Mouse (Mus musculus) CD4-positive, CD25-positive, alpha-beta regulatory T cell, adult 4 months (primary cell): ENCODE results near the gene Selenos. TPM values are rescaled to one million over a fixed set of nuclear protein-coding genes. Genes with fewer than 3 reads are reported as not detected.
"Not testable (repeated sequence)": the region's sequence is repeated elsewhere in the genome, so short reads cannot be mapped to it uniquely, and the experiment has no call there.

Experiments
- ATAC-seq: one replicate; pipeline ENCODE4 v1.8.0; 2017
- polyA plus RNA-seq, 2 experiments: library from polyadenylated mRNA; unstranded; fragments of 100-300 nt; shearing (Covaris generic); gene quantifications; one replicate each; pipeline ENCODE4 v1.2.1; 2017

Gene Selenos
- 100 to 1,000 TPM; 176 to 177 TPM for polyA plus RNA-seq

GRCm38 (mm10) chr7:66079364-66080230 is at the start of gene Selenos:
TSS of gene Selenos (plus strand) at chr7:66079649.
- ATAC-seq = peak; percentile 99

DNA sequence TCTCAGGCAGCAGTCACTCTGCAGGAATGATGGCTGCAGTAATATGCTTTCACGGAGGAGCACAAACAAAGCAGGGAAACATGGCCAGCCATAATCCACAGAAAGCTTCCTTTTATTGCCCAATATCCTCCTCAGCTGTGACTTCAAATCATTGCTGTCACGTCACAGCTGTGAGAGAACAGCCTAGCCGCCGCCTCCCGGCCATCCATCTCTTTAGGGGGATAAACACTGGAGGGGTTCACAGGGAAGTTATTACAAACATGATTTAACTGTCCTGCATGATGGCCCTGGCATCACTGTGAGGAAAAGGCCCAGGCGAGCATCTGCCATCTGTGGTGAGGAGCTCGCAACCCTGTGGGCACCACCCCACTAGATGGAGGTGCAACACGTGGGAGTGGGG is 42.6 kb upstream of the Selenos start:
- ATAC-seq = no peak

- no peak for ATAC-seq
Measured at GRCm38 (mm10) chr7:66038261-66038660, 41.2 kb upstream of the Selenos start.

DNA sequence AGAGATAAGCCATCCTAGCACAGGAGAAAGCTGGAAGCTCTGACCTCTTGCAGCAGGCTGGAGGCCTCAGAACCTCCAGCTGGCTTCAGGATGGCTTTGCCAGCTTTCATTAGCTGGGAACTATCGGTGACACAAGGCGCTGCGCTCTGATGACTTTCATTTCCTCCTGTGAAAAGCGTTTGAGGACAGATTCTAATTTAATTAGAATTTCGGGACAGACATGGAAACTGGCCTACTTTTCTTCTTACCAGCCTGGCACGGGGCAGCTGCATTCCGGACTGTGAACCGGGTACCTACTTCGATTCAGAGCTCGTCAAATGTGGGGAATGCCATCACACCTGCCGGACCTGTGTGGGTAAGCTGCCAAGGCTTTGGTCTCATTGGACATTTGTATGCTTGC is 40.7 kb upstream of the Selenos start:
- no peak for ATAC-seq

DNA sequence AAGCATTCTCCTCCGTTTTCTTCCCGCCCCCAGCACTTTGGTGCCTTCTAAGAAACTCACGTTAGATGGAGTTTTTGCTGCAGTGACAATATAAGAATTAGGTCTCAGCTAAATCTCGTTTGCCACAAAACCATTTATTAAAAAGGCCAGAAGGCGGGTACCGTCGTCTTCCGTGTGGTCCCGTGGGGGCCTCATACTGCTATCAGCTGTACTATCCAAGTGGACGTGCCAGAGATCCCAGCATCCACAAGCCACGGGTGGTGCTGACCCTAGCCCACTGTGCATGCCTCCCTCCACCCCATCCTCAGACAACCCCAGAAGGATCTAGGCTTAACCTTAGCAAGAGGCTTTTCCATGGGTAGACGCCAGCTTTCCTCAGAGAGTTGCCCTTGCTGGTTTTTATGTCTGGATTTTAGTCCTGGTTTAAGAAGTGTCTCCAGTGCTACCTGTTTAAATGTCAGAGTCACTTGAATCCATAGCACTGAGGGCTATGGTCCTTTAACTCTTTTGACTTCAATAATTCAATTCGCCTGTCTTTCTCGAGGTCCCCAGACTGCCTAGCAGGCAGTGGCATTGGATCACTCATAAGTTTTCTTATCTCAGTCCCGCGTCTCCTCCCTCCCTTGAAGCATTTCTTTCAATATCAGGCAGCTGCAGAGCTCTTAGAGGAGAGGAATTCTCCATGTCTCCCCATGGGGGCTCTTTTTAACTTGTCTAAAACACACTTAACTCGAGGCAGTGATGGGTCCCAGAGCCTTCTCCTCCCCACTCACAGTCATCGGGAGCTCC is 39.2 kb upstream of the Selenos start:
- ATAC-seq = no peak

GRCm38 (mm10) chr7:66043552-66044459 is 35.6 kb upstream of the Selenos start, which contains the start of gene Gm45213:
TSS of gene Gm45213 (plus strand) at chr7:66043602.
- no peak for ATAC-seq

DNA sequence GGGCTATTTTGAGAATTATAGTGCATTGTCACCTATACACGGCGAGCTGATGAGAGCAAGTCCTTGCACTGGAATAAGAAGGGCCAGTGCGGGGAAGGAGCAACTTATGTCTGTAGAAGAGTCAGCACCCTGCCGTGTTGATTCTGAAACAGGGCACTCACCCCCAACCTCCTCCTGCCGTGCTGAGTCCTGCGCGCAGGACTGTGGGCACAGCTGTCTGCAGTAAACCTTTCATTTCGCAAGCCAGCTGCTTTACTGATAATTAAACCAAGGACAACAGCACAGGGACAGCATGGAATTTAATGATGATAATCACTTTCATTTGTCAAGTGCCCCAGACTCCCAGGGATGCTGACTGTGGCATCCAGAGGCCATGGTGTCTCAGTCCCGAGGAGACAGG is 34.8 kb upstream of the Selenos start:
- ATAC-seq = no peak

DNA sequence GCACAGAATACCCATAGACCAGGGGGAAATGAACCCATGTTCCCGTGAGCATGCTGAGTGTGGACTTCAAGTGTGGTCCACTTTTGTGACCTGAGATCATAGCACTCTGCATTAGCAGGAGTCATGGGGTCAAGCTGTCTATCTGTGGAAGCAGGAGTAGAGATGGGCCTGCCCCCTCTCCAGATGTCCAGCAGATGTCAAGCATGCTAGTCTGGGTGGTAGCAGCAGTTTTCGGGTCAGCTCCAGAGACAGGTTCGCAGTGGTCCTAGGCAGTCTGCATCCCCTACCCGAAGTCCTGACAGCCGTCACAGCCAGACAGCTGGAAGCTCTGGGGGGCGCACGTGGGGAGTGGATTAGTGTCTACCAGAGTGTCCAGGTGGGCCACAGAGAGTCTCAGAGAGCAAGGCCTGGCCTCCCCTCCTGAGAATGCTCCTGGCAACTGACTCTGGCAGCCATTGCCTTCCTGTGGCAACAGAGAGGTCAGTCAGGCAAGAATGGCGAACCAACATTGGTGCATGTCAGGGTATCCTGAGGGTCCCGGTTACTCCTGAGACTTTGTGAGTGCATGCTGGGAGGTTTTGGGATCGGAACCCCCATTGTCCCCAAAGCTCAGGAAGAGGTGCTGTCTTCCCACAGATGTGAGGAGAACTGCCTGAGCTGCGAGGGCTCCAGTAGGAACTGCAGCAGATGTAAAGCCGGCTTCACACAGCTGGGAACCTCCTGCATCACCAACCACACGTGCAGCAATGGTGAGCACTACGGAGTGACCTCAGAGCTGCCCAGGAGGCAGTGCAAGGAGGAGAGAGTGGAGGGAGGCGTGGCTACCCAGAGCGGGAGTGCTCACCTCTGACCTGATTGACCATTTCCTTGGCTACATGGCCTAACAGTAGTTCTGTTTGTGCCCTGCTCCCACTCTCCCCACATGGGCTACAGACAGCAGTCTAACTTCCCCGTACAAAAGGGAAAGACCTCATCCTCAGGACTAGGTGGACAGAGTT is 32.2 kb upstream of the Selenos start:
- no peak for ATAC-seq

DNA sequence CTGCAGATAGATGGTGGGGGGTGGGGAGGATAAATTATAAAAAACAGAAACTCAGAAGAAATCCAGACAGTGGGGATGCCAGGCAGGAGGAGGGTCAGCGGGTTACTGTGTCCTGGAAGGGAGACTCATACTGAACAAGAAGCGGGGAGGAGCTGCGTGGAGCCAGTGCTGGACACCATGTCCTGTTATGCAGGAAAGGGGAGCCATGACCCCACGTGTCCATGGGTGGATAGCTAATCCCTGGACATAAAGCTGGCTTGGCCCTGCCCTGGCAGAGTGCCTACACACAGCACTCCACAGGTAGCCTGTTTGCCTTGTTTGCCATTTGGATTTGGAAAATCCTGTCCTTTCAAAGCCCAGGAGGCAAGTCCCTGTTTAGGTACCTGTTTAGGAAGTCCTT is 31.5 kb upstream of the Selenos start:
- no peak for ATAC-seq

GRCm38 (mm10) chr7:66048446-66049230 is 30.8 kb upstream of the Selenos start:
- no peak for ATAC-seq

GRCm38 (mm10) chr7:66053946-66054483 is 25.4 kb upstream of the Selenos start:
- ATAC-seq = no peak

GRCm38 (mm10) chr7:66055356-66055755 is 24.1 kb upstream of the Selenos start:
- not testable (repeated sequence) for ATAC-seq

DNA sequence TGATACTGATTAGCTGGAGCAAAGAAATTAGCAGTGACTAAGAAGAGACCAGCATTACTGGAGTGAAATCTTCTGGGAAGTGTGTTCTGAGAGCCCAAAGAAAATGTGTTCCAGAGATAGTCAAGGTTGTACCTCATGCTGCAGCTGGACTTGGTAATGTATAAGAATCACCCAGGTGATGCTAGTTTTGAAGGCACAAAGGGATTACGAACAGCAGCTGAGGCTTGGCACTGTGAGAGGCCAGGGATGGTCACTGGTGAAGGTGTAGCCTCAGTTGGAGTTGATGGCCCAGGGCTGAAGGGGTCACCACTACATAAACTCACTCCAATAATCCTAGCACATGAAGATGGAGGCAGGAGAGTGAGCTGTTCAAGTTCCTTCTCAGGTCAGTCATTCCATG is 20.7 kb upstream of the Selenos start, which contains the start of gene Snrpa1:
TSS of gene Snrpa1 (plus strand) at position 301 of the 400 bp plus-strand sequence.
- ATAC-seq = no peak

- peak; percentile 92 for ATAC-seq
Measured at GRCm38 (mm10) chr7:66060066-66060956, 19.1 kb upstream of the Selenos start.

GRCm38 (mm10) chr7:66061057-66061456 is 18.4 kb upstream of the Selenos start:
- ATAC-seq = no peak

- ATAC-seq = no peak
Measured at GRCm38 (mm10) chr7:66076411-66076810, 3.0 kb upstream of the Selenos start.

GRCm38 (mm10) chr7:66080231-66080613 is 773 bp downstream of the Selenos start:
- ATAC-seq = no peak

- ATAC-seq = no peak
Measured at GRCm38 (mm10) chr7:66083757-66084156, 4.3 kb downstream of the Selenos start.

DNA sequence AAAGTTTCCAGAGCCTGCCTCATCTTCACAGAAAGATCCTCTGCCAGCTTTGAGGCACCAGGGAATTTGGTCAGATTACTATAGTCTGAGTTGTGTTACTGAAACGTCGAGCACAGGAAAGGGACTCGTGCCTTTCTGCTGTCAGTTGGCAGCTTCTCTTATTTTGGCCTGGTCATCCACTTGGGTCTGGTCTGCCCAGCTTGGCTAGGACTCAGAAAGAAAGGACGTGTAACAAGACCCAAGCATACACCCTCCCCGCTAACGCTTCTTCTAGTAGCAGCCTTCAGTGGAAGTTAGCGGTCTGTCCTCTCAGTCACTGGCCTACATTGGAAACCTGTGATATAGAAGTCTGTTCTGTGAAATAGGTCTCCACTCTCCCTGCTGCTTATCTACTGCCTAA is 5.1 kb downstream of the Selenos start:
- no peak for ATAC-seq
